ENCODE assay signal across 8 mouse cellular contexts in genomic region chr7:127459311-127459710, GRCm38 (mm10). TPM values are rescaled to one million over a fixed set of nuclear protein-coding genes. Genes with fewer than 3 reads are reported as not detected.
DNase-seq lines count a peak whose midpoint lies in the region; ATAC-seq and TF ChIP-seq lines count a peak whose summit lies in the region.
"Not testable (repeated sequence)": the region's sequence is repeated elsewhere in the genome, so short reads cannot be mapped to it uniquely, and the experiment has no call there.

Gene Prr14 (plus strand): TSS chr7:127459611.

- TF ChIP-seq CTCF in ES-Bruce4 (IDR thresholded peaks at IDR 0.05; ENCODE audit: low read depth, low read length); cortical plate, adult 2 months (IDR thresholded peaks at IDR 0.05; ENCODE audit: extremely low read depth, insufficient read depth, low read length); heart, postnatal 0 days (IDR thresholded peaks at IDR 0.05; ENCODE audit: low read depth); kidney, adult 2 months (conservative IDR thresholded peaks at IDR 0.05; ENCODE audit: insufficient read depth, insufficient read length, low read depth, low read length); small intestine, adult 2 months (IDR thresholded peaks at IDR 0.05; ENCODE audit: extremely low read depth, insufficient read length, insufficient replicate concordance, low read depth, low read length): not testable (repeated sequence)

- TF ChIP-seq POLR2A in ES-Bruce4 (IDR thresholded peaks at IDR 0.05; ENCODE audit: insufficient read depth, low read length); cortical plate, adult 2 months (IDR thresholded peaks at IDR 0.05; ENCODE audit: extremely low read depth, insufficient read depth, low read length); kidney, adult 2 months (IDR thresholded peaks at IDR 0.05; ENCODE audit: low read depth, low read length); small intestine, adult 2 months (IDR thresholded peaks at IDR 0.05; ENCODE audit: low read depth, low read length): not testable (repeated sequence)

- H3K4me1 ChIP-seq in ES-Bruce4 (ENCODE audit: control insufficient read depth, insufficient read depth, low read length); cortical plate, adult 2 months (ENCODE audit: control insufficient read depth, insufficient read depth, low read length); heart, postnatal 0 days (ENCODE audit: control insufficient read depth, insufficient read depth); kidney, adult 2 months (ENCODE audit: control insufficient read depth, insufficient read depth, low read length); small intestine, adult 2 months (ENCODE audit: control insufficient read depth, insufficient read depth, insufficient read length, low read length): not testable (repeated sequence)

- not testable (repeated sequence) for H3K4me3 ChIP-seq in ES-Bruce4 (ENCODE audit: low read depth, low read length); cortical plate, adult 2 months (ENCODE audit: insufficient read depth, low read length); heart, postnatal 0 days (ENCODE audit: low read depth, low read length); kidney, adult 2 months (ENCODE audit: insufficient read depth, low read depth, low read length); small intestine, adult 2 months (ENCODE audit: low read depth, low read length)

- DNase-seq in gastrocnemius, adult 18-20 months (ENCODE audit: low spot score); heart, postnatal 0 days (ENCODE audit: low spot score); kidney, adult 2 months; left cerebral cortex, postnatal 4 days: not testable (repeated sequence)

- H3K27ac ChIP-seq in ES-Bruce4 (ENCODE audit: insufficient read depth, low read length); cortical plate, adult 2 months (ENCODE audit: insufficient read depth, low read length); heart, postnatal 0 days (ENCODE audit: low read depth); kidney, adult 2 months (ENCODE audit: insufficient read depth, low read depth, low read length); small intestine, adult 2 months (ENCODE audit: insufficient read depth, low read depth, low read length): not testable (repeated sequence)

- not testable (repeated sequence) for ATAC-seq in heart, postnatal 0 days (ENCODE audit: insufficient read depth, low read depth); megakaryocyte, adult 5-6 weeks (ENCODE audit: poor library complexity, severe bottlenecking)

- H3K27me3 ChIP-seq in ES-Bruce4 (ENCODE audit: control insufficient read depth, insufficient read depth, low read length, poor library complexity, severe bottlenecking); heart, postnatal 0 days (ENCODE audit: control insufficient read depth, insufficient read depth, low read length); kidney, adult 2 months (replicated peaks; ENCODE audit: control insufficient read depth, insufficient read depth, low read length); small intestine, adult 2 months (ENCODE audit: control insufficient read depth, insufficient read depth, low read length): not testable (repeated sequence)

- H3K4me2 ChIP-seq in heart, postnatal 0 days (ENCODE audit: low read depth, low read length): not testable (repeated sequence)

- 93% methylated on average over 8 of the region's 8 CpGs for WGBS in heart, postnatal 0 days
- WGBS in kidney, adult 2 months: 91% methylated on average over 8 of the region's 8 CpGs
- 92% methylated on average over 8 of the region's 8 CpGs for WGBS in small intestine, adult 2 months

- intact Hi-C loops in left cerebral cortex, postnatal 4 days (cut with DNase I): not testable (repeated sequence)

- not testable (repeated sequence) for TF ChIP-seq EP300 in ES-Bruce4 (IDR thresholded peaks at IDR 0.05; ENCODE audit: insufficient read depth, low read depth, low read length); heart, postnatal 0 days (IDR thresholded peaks at IDR 0.05; ENCODE audit: low read depth)

- not testable (repeated sequence) for H3K9ac ChIP-seq in ES-Bruce4 (ENCODE audit: low read depth, poor library complexity, severe bottlenecking); heart, postnatal 0 days (replicated peaks; ENCODE audit: low read depth, low read length)

- peaks cover 65% of the 10 kb centered on the region for H3K9me3 ChIP-seq in ES-Bruce4 (replicated peaks; ENCODE audit: control insufficient read depth, insufficient read depth, low read length, poor library complexity, severe bottlenecking)
- H3K9me3 ChIP-seq in heart, postnatal 0 days (replicated peaks; ENCODE audit: control insufficient read depth, low read length): not testable (repeated sequence)

- peaks cover 26% of the 10 kb centered on the region for H3K36me3 ChIP-seq in ES-Bruce4 (ENCODE audit: control insufficient read depth, insufficient read depth, low read length, poor library complexity, severe bottlenecking)
- H3K36me3 ChIP-seq in heart, postnatal 0 days (replicated peaks; ENCODE audit: control insufficient read depth, insufficient read depth, low read length): peaks cover 26% of the 10 kb centered on the region
- not testable (repeated sequence) for H3K36me3 ChIP-seq in kidney, adult 2 months (ENCODE audit: control insufficient read depth, insufficient read depth, low read length)
- peaks cover 29% of the 10 kb centered on the region for H3K36me3 ChIP-seq in small intestine, adult 2 months (ENCODE audit: control insufficient read depth, insufficient read depth, low read length)

RNA-seq across cellular contexts. Expression of gene Prr14, which starts in this region (rescaled TPM):
- polyA plus RNA-seq in ES-Bruce4 (2011; ENCODE audit: insufficient read depth, insufficient read length, low read depth, missing spikeins): 45.3 and 48.0 TPM in 2 replicates
- 44.0 and 44.8 TPM in 2 replicates for polyA plus RNA-seq in cortical plate, adult 2 months (2012; rRNA removed)
- 10 to 100 TPM; 16.5 to 19.4 TPM for total RNA-seq in gastrocnemius, adult 18-20 months (2021)
- total RNA-seq in heart, postnatal 0 days (2014; rRNA removed; ENCODE audit: low replicate concordance): 33.7 and 35.4 TPM in 2 replicates
- polyA plus RNA-seq in heart, postnatal 0 days (2015; fragmentation: Nextera tagmentation; extraction: Ambion mirVana): 22.3 and 24.7 TPM in 2 replicates
- polyA plus RNA-seq in kidney, adult 2 months (2012; rRNA removed): 58.7 and 62.6 TPM in 2 replicates
- 10 to 100 TPM; 35.4 to 35.6 TPM for total RNA-seq in left cerebral cortex, postnatal 4 days (2021)
- total RNA-seq in megakaryocyte, adult 5-6 weeks (2015): 113 and 114 TPM in 2 replicates
- total RNA-seq in megakaryocyte, adult 5-6 weeks (2017): 37.0 and 46.2 TPM in 2 replicates
- polyA plus RNA-seq in small intestine, adult 2 months (2012; rRNA removed): 30.3 and 81.2 TPM in 2 replicates
